Mouse (Mus musculus) ES-Bruce4 (cell line): Measurements from ENCODE around the gene Slc24a3. TPM values are rescaled to one million over a fixed set of nuclear protein-coding genes. Genes with fewer than 3 reads are reported as not detected.

Experiments
- H3K27ac ChIP-seq: 2 replicates; pipeline ENCODE4 v1.5.1; 2012; ENCODE audit warnings: low read length, inconsistent platforms; ENCODE audit not compliant: insufficient read depth
- H3K27me3 ChIP-seq: 2 replicates; pipeline ENCODE4 v1.6.1; 2012; ENCODE audit warnings: mild to moderate bottlenecking, low read length, inconsistent platforms; ENCODE audit not compliant: control insufficient read depth, poor library complexity, insufficient read depth, severe bottlenecking
- H3K36me3 ChIP-seq: 2 replicates; pipeline ENCODE4 v1.6.1; 2012; ENCODE audit warnings: inconsistent platforms, mild to moderate bottlenecking, low read length, moderate library complexity; ENCODE audit not compliant: control insufficient read depth, poor library complexity, insufficient read depth, severe bottlenecking
- H3K4me1 ChIP-seq: one replicate; pipeline ENCODE4 v1.8.1; 2011; ENCODE audit warnings: low read length; ENCODE audit not compliant: control insufficient read depth, insufficient read depth
- H3K4me3 ChIP-seq: 2 replicates; pipeline ENCODE4 v1.5.1; 2011; ENCODE audit warnings: low read depth, mild to moderate bottlenecking, low read length
- H3K9ac ChIP-seq: 2 replicates; pipeline ENCODE4 v1.6.1; 2012; ENCODE audit warnings: low read depth, mild to moderate bottlenecking, inconsistent platforms; ENCODE audit not compliant: poor library complexity, severe bottlenecking
- H3K9me3 ChIP-seq: replicated peaks from 2 replicates; pipeline ENCODE4 v1.6.1; 2012; ENCODE audit warnings: mild to moderate bottlenecking, low read length, inconsistent platforms; ENCODE audit not compliant: control insufficient read depth, poor library complexity, insufficient read depth, severe bottlenecking
- CTCF ChIP-seq: IDR thresholded peaks from one replicate; pipeline ENCODE4 v1.8.1; 2011; ENCODE audit warnings: low read depth, low read length
- EP300 ChIP-seq: IDR thresholded peaks from 2 replicates; pipeline ENCODE4 v1.6.1; 2011; ENCODE audit warnings: low read depth, low read length; ENCODE audit not compliant: insufficient read depth
- POLR2A ChIP-seq: IDR thresholded peaks from one replicate; pipeline ENCODE4 v1.8.1; 2011; ENCODE audit warnings: low read length; ENCODE audit not compliant: insufficient read depth
- polyA plus RNA-seq: library from polyadenylated mRNA; stranded (reverse); fragments of >200 nt; gene quantifications from 2 replicates; pipeline ENCODE4 v1.2.4, GENCODE M21; 2011; ENCODE audit warnings: low read depth; ENCODE audit not compliant: missing spikeins, insufficient read depth, insufficient read length

Slc24a3 gene
- polyA plus RNA-seq, result 0.16 TPM in 1 of 2 replicates, not detected in the other

- H3K36me3 ChIP-seq, result no peaks in the 10 kb centered on the region
- no peaks in the 10 kb centered on the region for H3K4me1 ChIP-seq
- TF ChIP-seq POLR2A (no peak), CTCF (peak; percentile 15), EP300 (no peak)
- H3K27me3 ChIP-seq, result no peaks in the 10 kb centered on the region; the same call in 1 of the 2 replicates
- no peak within 1 kb of the TSS for H3K27ac ChIP-seq
- peak within 1 kb of the TSS; percentile 14 for H3K4me3 ChIP-seq
- peak within 1 kb of the TSS; percentile 44 for H3K9ac ChIP-seq
- no peaks in the 10 kb centered on the region for H3K9me3 ChIP-seq
Observed at GRCm38 (mm10) chr2:145167664-145168360, at the start of gene Slc24a3. Gene Slc24a3 (plus strand): TSS chr2:145167754.

- no peak overlapping the region for H3K9ac ChIP-seq
- no peak for TF ChIP-seq CTCF
- no peak for TF ChIP-seq POLR2A
- no peak for TF ChIP-seq EP300
- H3K4me1 ChIP-seq, result no peaks in the 10 kb centered on the region
- no peaks in the 10 kb centered on the region for H3K36me3 ChIP-seq
- H3K27me3 ChIP-seq, result no peaks in the 10 kb centered on the region
- H3K4me3 ChIP-seq, result no peak overlapping the region
- no peak overlapping the region for H3K27ac ChIP-seq
- H3K9me3 ChIP-seq, result no peaks in the 10 kb centered on the region; the same call in 1 of the 2 replicates
Observed at GRCm38 (mm10) chr2:145117762-145118161, 49.8 kb upstream of the Slc24a3 start.

DNA sequence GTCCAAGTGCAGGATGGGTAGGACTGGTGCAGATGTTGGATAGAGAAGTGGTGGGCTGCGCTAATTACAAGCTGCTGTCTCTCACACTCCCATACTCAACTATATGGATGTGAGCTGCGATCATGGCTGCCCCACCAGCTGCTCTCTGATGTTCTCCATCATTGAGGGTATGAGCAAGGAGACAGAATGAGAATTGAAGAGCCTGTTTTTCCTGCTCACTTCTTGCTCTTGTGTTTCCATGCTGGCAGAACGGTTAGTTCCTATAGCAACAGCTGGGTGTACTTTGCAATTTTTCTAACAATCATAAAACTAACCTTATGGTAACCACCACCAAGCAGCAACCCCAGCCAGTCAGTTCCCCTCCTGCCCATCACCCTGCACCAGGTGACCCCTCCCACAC, 39.8 kb upstream of the Slc24a3 start:
- Histone ChIP-seq H3K36me3 (no peaks in the 10 kb centered on the region), H3K9me3 (no peaks in the 10 kb centered on the region), H3K27me3 (no peaks in the 10 kb centered on the region), H3K4me3 (no peak overlapping the region), H3K27ac (no peak overlapping the region), H3K4me1 (no peaks in the 10 kb centered on the region), H3K9ac (no peak overlapping the region)
- TF ChIP-seq POLR2A (no peak), EP300 (no peak), CTCF (no peak)

DNA sequence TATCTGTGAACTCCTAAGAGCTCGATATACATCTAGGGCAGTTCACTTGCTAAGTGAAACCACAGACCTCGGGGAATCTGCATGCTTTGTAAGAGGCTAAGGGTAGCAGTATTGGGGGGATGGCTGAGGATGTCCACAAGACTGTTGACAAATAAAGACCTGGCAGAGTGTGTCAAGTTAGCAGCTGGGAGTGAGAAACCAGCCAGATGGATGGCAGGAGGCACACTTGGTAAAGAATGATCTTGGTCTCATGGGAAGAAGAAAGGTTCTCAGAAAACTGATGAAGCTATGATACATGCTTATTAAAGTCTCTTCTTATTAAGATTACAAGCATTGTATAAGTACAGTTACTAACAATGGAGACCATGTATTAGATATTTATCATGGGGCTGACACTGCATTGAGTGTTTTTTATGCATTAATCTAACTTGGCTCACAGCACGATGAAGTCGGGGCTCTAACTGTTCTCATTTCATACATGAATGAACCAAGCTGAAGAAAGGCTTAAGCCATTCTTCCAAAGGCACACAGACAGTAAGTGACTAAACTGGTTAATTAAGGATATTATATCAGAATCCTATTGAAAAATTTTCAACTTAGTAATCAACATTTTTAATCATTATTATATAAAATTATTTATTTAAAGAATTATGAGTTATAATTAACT, 30.8 kb upstream of the Slc24a3 start:
- Histone ChIP-seq H3K4me1 (no peaks in the 10 kb centered on the region), H3K9me3 (no peaks in the 10 kb centered on the region), H3K27me3 (no peaks in the 10 kb centered on the region), H3K4me3 (no peak overlapping the region), H3K9ac (no peak overlapping the region), H3K27ac (no peak overlapping the region), H3K36me3 (no peaks in the 10 kb centered on the region)
- TF ChIP-seq CTCF (no peak), POLR2A (no peak), EP300 (no peak)

- no peak overlapping the region for H3K27ac ChIP-seq
- no peak for TF ChIP-seq POLR2A
- TF ChIP-seq CTCF, result no peak
- no peak for TF ChIP-seq EP300
- no peak overlapping the region for H3K4me3 ChIP-seq
- H3K36me3 ChIP-seq, result no peaks in the 10 kb centered on the region
- no peaks in the 10 kb centered on the region for H3K4me1 ChIP-seq
- H3K27me3 ChIP-seq, result no peaks in the 10 kb centered on the region
- no peaks in the 10 kb centered on the region for H3K9me3 ChIP-seq
- H3K9ac ChIP-seq, result no peak overlapping the region
Observed at GRCm38 (mm10) chr2:145150407-145150806, 17.1 kb upstream of the Slc24a3 start.

- Histone ChIP-seq H3K9me3 (no peaks in the 10 kb centered on the region), H3K4me1 (no peaks in the 10 kb centered on the region), H3K36me3 (no peaks in the 10 kb centered on the region), H3K4me3 (no peak overlapping the region), H3K9ac (no peak overlapping the region), H3K27ac (no peak overlapping the region), H3K27me3 (no peaks in the 10 kb centered on the region)
- TF ChIP-seq POLR2A (no peak), EP300 (no peak), CTCF (no peak)
Observed at GRCm38 (mm10) chr2:145150821-145151220, 16.7 kb upstream of the Slc24a3 start.
